Mouse (Mus musculus) C2C12 (cell line): Measurements from ENCODE around the gene Shc2.

ENCODE experiments used
- CEBPB ChIP-seq: IDR thresholded peaks from one replicate; pipeline ENCODE4 v1.6.1; 2011; ENCODE audit warnings: low read depth, mild to moderate bottlenecking, control low read depth, moderate library complexity
- CTCF ChIP-seq: IDR thresholded peaks from one replicate; pipeline ENCODE4 v1.5.1; 2011; ENCODE audit not compliant: control insufficient read depth, insufficient read depth, insufficient read length
- FOSL1 ChIP-seq: IDR thresholded peaks from one replicate; pipeline ENCODE4 v1.8.0; 2011; ENCODE audit warnings: mild to moderate bottlenecking, low read length; ENCODE audit not compliant: poor library complexity, insufficient read depth, severe bottlenecking
- MAX ChIP-seq: IDR thresholded peaks from one replicate; pipeline ENCODE4 v1.6.1; 2011; ENCODE audit warnings: mild to moderate bottlenecking, control low read depth
- MYOD1 ChIP-seq: IDR thresholded peaks from one replicate; pipeline ENCODE4 v1.6.1; 2011; ENCODE audit warnings: low read depth; ENCODE audit not compliant: control insufficient read depth, insufficient read length
- MYOG ChIP-seq: IDR thresholded peaks from one replicate; pipeline ENCODE4 v1.6.1; 2011; ENCODE audit not compliant: control insufficient read depth, insufficient read length; ENCODE audit errors: extremely low read depth
- USF1 ChIP-seq: IDR thresholded peaks from one replicate; pipeline ENCODE4 v1.6.1; 2011; ENCODE audit warnings: low read depth, mild to moderate bottlenecking, control low read depth, moderate library complexity

DNA sequence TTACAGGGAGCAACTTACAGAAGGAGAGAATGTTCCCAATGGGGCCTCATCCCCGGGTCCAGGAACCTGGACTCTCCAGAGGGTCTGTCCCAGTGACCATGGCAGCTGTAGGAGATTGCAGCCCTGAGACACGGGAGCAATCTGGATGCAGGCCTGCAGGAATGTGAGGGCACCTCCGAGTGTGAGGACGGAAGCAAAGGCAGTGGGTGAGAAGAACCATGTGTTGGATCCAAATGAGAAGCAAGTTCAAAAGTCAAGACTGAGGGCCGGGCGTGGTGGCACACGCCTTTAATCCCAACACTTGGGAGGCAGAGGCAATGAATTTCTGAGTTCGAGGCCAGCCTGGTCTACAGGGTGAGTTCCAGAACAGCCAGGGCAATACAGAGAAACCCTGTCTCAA, 56.2 kb downstream of the Shc2 start:
- TF ChIP-seq USF1 = no peak
- no peak for TF ChIP-seq CTCF
- no peak for TF ChIP-seq MAX
- TF ChIP-seq MYOD1 = no peak
- TF ChIP-seq MYOG = no peak
- no peak for TF ChIP-seq FOSL1
- no peak for TF ChIP-seq CEBPB
